Mouse (Mus musculus) liver, postnatal 0 days (tissue): Measurements from ENCODE around the gene Kif7. TPM values are rescaled to one million over a fixed set of nuclear protein-coding genes. Genes with fewer than 3 reads are reported as not detected.

Experiments used
- ATAC-seq: fragments of 200-750 bp; cut with Nextera tagmentation; 2 replicates; pipeline ENCODE4 v1.8.0; 2017; ENCODE audit warnings: mild to moderate bottlenecking, moderate library complexity
- DNase-seq: peaks from one replicate; pipeline ENCODE4 v3.0.0-alpha.2; 2016
- H3K27ac ChIP-seq: fragments of 300-500 bp; sonication (generic); 2 replicates; pipeline ENCODE4 v1.5.1; 2014; ENCODE audit warnings: antibody characterized with exemption, moderate library complexity, mild to moderate bottlenecking, low read depth
- H3K27me3 ChIP-seq: fragments of 300-500 bp; sonication (generic); 2 replicates; pipeline ENCODE4 v1.6.1; 2014; ENCODE audit warnings: low read length, control low read depth, mixed read lengths; ENCODE audit not compliant: insufficient read depth
- H3K36me3 ChIP-seq: fragments of 300-500 bp; sonication (generic); replicated peaks from 2 replicates; pipeline ENCODE4 v1.6.1; 2014; ENCODE audit warnings: mild to moderate bottlenecking, control low read depth, low read length, moderate library complexity, mixed read lengths; ENCODE audit not compliant: insufficient read depth
- H3K4me1 ChIP-seq: fragments of 300-500 bp; sonication (generic); 2 replicates; pipeline ENCODE4 v1.6.1; 2014; ENCODE audit warnings: antibody characterized with exemption, mild to moderate bottlenecking, control low read depth; ENCODE audit not compliant: insufficient read depth
- H3K4me2 ChIP-seq: fragments of 300-500 bp; sonication (generic); 2 replicates; pipeline ENCODE4 v1.6.1; 2014; ENCODE audit warnings: low read depth, mild to moderate bottlenecking, low read length, moderate library complexity, mixed read lengths
- H3K4me3 ChIP-seq: fragments of 300-500 bp; sonication (generic); 2 replicates; pipeline ENCODE4 v1.5.1; 2014; ENCODE audit warnings: low read depth, low read length
- H3K9ac ChIP-seq: fragments of 300-500 bp; sonication (generic); replicated peaks from 2 replicates; pipeline ENCODE4 v1.6.1; 2014; ENCODE audit warnings: mild to moderate bottlenecking, moderate library complexity
- H3K9me3 ChIP-seq: fragments of 300-500 bp; sonication (generic); 2 replicates; pipeline ENCODE4 v1.6.1; 2016; ENCODE audit warnings: mild to moderate bottlenecking, control low read depth, low read length, mixed read lengths
- CTCF ChIP-seq: sonication (generic); IDR thresholded peaks from 2 replicates; pipeline ENCODE4 v1.5.1; 2016; ENCODE audit warnings: antibody characterized with exemption, low read depth
- EP300 ChIP-seq: IDR thresholded peaks from 2 replicates; pipeline ENCODE4 v1.6.1; 2016; ENCODE audit warnings: antibody characterized with exemption, low read depth, mild to moderate bottlenecking
- WGBS: fragments of 180-500 bp; shearing (Covaris S2); extraction: QIAGEN DNeasy Blood & Tissue Kit; methylation state at CpG from one replicate; pipeline ENCODE4 v1.1.7; 2014; ENCODE audit not compliant: insufficient replicate concordance; 5-methylcytosine and 5-hydroxymethylcytosine counted together
- polyA plus RNA-seq: library from polyadenylated mRNA; unstranded; fragments of >200 nt; fragmentation: Nextera tagmentation; extraction: Ambion mirVana; gene quantifications from 2 replicates; pipeline ENCODE4 v1.2.1, GENCODE M21; 2015

The Kif7 gene
- polyA plus RNA-seq, 1 experiment from 2014 or later = 0.15 TPM

DNA sequence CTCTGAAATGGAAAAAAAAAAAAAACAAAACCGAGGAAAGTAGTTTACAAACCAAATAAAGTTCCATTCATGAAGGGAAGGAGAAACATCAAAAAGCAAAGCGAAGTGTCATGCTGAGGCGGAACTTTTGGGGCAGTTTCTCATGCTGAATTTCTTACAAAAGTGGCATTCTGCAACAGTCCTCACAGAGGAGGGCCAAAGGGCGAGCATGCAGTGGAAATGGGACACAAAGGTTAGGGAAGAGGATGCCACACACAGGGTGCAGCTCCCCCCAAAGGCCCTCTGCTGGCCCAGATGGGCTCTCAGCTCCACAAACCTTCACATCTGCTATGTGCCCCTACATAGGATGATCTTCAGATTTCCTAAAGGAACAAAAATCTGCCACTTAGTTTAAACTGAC is 24.8 kb upstream of the Kif7 start:
- Histone ChIP-seq H3K4me3 (no peak overlapping the region), H3K4me1 (peaks cover 12% of the 10 kb centered on the region), H3K9ac (no peak overlapping the region), H3K36me3 (peaks cover 9% of the 10 kb centered on the region; the same call in 1 of the 2 replicates), H3K27ac (no peak overlapping the region), H3K4me2 (no peak overlapping the region), H3K27me3 (no peaks in the 10 kb centered on the region), H3K9me3 (no peaks in the 10 kb centered on the region)
- 73% methylated on average over 4 of the region's 4 CpGs for WGBS
- ATAC-seq = no peak
- no peak for DNase-seq
- TF ChIP-seq EP300 (no peak), CTCF (no peak)

DNA sequence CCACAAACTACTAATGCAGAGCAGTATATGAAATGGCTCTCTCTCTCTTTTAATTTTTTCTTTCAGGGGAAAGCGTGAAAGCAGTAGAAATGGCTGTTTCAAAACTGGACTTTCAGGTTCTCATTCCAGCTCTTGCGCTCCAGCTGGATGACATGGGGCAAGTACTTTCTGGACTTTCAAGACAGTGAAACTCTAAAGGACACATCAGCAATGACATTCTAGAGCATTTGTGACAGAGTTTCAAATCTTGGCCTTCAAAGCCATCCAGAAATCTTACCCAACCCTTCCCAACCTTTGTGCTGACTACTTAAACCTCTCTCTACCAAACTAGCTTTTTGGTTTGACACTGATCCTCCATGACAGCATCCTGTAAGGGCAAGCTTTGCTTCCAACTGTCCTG is 23.4 kb upstream of the Kif7 start:
- no peak for DNase-seq
- WGBS = 86% methylated on average over 2 of the region's 2 CpGs
- no peaks in the 10 kb centered on the region for H3K27me3 ChIP-seq

DNA sequence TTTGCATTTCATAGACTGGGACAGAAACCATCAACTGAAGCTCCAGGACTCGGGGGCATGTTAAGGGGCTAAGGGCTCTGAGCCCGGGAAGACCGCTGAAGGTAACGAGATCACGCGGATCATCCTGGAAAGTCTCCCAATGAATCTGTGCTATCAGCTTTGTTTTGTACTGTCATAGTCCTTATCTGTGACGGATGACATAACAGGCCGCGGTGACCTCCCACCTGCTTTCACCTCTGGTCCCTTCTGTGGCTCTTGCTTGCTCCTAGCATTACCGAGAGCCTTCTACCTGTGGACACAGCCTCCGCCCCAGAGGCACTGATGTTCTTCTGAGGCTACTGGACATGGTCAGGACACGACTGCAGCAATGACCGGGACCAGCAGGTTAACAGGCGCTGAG is 21.0 kb upstream of the Kif7 start:
- Histone ChIP-seq H3K9me3 (no peaks in the 10 kb centered on the region), H3K27me3 (no peaks in the 10 kb centered on the region), H3K4me1 (no peaks in the 10 kb centered on the region), H3K4me2 (no peak overlapping the region), H3K27ac (no peak overlapping the region), H3K9ac (no peak overlapping the region), H3K4me3 (no peak overlapping the region), H3K36me3 (peaks cover 9% of the 10 kb centered on the region; the same call in 1 of the 2 replicates)
- WGBS = 81% methylated on average over 14 of the region's 14 CpGs
- no peak for DNase-seq
- TF ChIP-seq CTCF (no peak), EP300 (no peak)
- ATAC-seq = no peak

More for the DNA sequence above, 23.4 kb upstream of the Kif7 start:
- Histone ChIP-seq H3K27ac (no peak overlapping the region), H3K9me3 (no peaks in the 10 kb centered on the region), H3K4me3 (no peak overlapping the region), H3K4me2 (no peak overlapping the region), H3K4me1 (peaks cover 12% of the 10 kb centered on the region), H3K36me3 (peaks cover 9% of the 10 kb centered on the region; the same call in 1 of the 2 replicates), H3K9ac (no peak overlapping the region)
- ATAC-seq = no peak
- TF ChIP-seq EP300 = no peak
- no peak for TF ChIP-seq CTCF

DNA sequence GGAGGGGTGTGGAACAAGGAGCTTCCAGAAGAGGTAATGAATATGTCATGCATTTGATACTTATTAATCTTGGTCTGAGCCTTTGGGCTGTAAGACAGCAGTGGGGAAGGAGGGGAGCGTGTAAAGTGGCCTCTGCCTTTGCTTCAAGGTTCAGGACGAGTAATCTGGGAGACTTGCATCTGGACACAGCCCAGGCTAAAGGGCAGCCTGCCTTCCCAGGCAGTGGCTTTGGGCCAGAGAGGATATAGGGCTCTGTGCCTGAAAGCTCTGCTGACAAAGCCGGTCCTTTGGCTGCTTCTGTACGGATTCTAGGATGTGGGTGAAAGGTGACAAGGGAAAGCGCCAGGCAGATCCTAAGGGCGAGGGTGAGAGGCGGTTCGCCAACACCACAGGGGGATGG is 19.0 kb upstream of the Kif7 start:
- Histone ChIP-seq H3K9ac (no peak overlapping the region), H3K4me3 (no peak overlapping the region), H3K4me1 (no peaks in the 10 kb centered on the region), H3K9me3 (no peaks in the 10 kb centered on the region), H3K36me3 (peaks cover 9% of the 10 kb centered on the region; the same call in 1 of the 2 replicates), H3K27me3 (0 out of 2 replicates have a peak, but pooled peaks cover under 1% of the 10 kb centered on the region), H3K4me2 (no peak overlapping the region), H3K27ac (no peak overlapping the region)
- WGBS = 78% methylated on average over 8 of the region's 8 CpGs
- DNase-seq (no peak), ATAC-seq (no peak)
- no peak for TF ChIP-seq EP300
- no peak for TF ChIP-seq CTCF

DNA sequence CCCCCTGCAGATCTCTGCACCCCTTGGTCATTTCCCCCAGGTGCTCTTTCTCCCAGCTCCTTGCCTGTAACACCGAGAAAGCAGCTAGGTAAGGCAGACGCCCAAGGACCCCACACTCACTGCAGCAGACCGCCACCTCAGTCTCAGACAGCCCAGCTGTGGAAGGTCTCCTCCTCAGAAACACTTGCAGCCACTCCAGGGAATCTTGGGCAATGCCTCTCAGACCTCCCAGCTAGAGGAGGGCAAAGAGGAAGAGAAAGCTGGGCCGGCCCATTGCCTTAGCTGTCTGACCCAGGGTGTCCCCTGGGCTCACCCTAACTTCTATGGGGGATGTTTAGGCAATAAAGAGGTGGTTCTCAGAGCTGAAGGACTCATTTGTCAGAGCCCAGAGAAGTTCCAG is 17.1 kb upstream of the Kif7 start, which contains the start of gene Plin1:
Gene Plin1 (minus strand): TSS at position 282 of the 400 bp plus-strand sequence.
- no peak within 1 kb of the TSS for H3K27ac ChIP-seq
- H3K4me3 ChIP-seq = no peak within 1 kb of the TSS
- no peak within 1 kb of the TSS for H3K4me2 ChIP-seq
- no peak for TF ChIP-seq CTCF
- no peak for TF ChIP-seq EP300
- H3K9me3 ChIP-seq = no peaks in the 10 kb centered on the region
- peaks cover 9% of the 10 kb centered on the region; the same call in 1 of the 2 replicates for H3K36me3 ChIP-seq
- DNase-seq (no peak), ATAC-seq (no peak)
- peaks cover 6% of the 10 kb centered on the region; the same call in 1 of the 2 replicates for H3K27me3 ChIP-seq
- no peak within 1 kb of the TSS for H3K9ac ChIP-seq
- WGBS = 50% methylated on average over 4 of the region's 4 CpGs
- no peaks in the 10 kb centered on the region for H3K4me1 ChIP-seq

DNA sequence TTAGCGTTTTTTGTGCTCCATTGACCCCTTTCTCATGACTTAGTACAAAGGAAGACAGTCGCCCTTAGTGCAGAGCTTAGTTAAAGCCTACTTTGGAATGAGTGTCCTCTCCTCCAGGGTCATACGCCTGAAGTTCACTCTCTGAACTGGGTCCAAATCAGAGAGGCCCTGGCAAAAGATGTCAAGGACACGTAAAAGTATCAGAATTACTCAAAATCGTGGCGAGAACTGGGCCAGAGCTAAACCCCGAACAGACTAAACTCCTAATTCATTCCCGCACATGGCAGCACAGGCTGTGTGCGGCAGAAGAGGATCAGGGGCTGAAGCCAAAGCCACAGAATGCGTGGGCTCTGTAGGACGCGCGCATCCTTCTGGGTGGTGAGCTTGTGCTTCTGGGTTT is 15.9 kb upstream of the Kif7 start:
- no peak for DNase-seq
- no peak overlapping the region for H3K27ac ChIP-seq
- H3K4me3 ChIP-seq = no peak overlapping the region
- H3K4me1 ChIP-seq = no peaks in the 10 kb centered on the region
- no peak for TF ChIP-seq CTCF
- TF ChIP-seq EP300 = no peak
- no peak overlapping the region for H3K4me2 ChIP-seq
- ATAC-seq = no peak
- no peak overlapping the region for H3K9ac ChIP-seq
- peaks cover 1% of the 10 kb centered on the region; the same call in 1 of the 2 replicates for H3K36me3 ChIP-seq
- no peaks in the 10 kb centered on the region for H3K9me3 ChIP-seq
- H3K27me3 ChIP-seq = peaks cover 6% of the 10 kb centered on the region; the same call in 1 of the 2 replicates
- WGBS = 76% methylated on average over 13 of the region's 13 CpGs
